Mouse (Mus musculus): ENCODE measurements around the gene Ilk.

DNA sequence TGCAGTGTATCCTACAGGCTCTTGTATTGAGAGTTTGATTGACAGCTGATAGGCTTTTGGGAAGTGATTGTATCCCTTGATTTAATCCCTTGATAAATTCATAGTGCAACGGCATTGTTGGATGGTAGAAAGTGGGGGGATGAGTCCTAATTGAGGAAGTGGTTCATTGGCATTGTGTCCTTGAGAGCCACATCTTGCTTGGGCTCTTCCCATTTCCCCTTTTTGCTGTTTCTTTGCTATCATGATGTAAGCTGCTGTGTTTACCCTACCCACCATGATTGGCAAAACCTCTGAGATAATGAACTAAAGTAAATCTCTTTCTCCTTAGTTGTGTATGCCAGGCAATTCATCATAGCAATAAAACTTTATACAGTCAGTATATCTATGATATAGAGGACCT is 45.5 kb upstream of the Ilk start:
- TF ChIP-seq CTCF (IDR thresholded peaks at IDR 0.05; ENCODE audit: low read depth, low read length) (no peak), POLR2A (IDR thresholded peaks at IDR 0.05; ENCODE audit: insufficient read depth, low read length) (no peak)
